Mouse (Mus musculus) heart, adult 8-10 months (tissue): ENCODE measurements around the gene St6galnac3. TPM values are rescaled to one million over a fixed set of nuclear protein-coding genes. Genes with fewer than 3 reads are reported as not detected.

Experiments used
- DNase-seq: peaks from one replicate; pipeline ENCODE4 v3.0.0; 2022; ENCODE audit warnings: low spot score
- total RNA-seq, 4 experiments: library from RNA; stranded (reverse); gene quantifications; 2 replicates each; pipeline ENCODE4 v1.2.4; 2022

Gene St6galnac3
- total RNA-seq, 4 experiments from 2014 or later, result 4.0 to 6.3 (median 5.7) TPM

DNA sequence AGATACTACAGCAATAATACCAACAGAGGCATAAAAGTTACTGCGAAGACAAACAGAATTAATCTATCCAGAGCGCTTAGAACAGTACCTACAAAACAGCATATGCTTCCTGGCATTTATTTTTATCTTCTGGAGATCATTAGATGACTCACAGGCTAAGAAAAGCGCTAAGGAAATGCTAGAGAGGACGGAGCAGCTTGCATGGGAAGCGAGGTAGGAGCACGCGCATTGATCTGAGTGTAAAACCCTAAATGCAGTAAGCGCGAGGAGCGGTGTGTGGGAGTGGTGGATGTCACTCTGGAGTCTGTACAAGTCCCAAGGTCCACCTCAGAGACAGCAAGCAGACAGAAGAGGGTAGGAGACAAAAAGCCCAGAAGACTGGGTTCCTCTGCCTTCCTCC lies 486.6 kb downstream of the St6galnac3 start:
- DNase-seq, result peak; percentile 37

DNA sequence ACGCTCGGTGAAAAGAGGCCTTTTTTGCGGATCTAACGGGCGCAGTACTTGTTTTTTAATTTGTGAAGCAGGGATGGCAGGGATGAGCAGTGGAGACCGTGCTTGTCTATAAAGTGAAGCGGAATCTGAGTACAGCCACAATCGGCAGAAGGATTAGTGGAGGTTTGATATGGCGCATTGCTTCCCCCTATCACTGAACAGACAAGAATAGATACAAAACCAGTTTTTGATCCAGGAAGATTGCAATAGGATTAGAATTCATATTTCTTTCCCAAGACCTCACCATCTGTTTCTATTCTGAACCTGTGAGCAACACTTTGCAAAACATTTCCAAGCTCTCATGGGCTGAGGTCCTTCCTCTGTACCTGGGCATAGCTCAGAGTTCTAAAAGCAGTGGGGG lies 488.7 kb downstream of the St6galnac3 start:
- no peak for DNase-seq

DNA sequence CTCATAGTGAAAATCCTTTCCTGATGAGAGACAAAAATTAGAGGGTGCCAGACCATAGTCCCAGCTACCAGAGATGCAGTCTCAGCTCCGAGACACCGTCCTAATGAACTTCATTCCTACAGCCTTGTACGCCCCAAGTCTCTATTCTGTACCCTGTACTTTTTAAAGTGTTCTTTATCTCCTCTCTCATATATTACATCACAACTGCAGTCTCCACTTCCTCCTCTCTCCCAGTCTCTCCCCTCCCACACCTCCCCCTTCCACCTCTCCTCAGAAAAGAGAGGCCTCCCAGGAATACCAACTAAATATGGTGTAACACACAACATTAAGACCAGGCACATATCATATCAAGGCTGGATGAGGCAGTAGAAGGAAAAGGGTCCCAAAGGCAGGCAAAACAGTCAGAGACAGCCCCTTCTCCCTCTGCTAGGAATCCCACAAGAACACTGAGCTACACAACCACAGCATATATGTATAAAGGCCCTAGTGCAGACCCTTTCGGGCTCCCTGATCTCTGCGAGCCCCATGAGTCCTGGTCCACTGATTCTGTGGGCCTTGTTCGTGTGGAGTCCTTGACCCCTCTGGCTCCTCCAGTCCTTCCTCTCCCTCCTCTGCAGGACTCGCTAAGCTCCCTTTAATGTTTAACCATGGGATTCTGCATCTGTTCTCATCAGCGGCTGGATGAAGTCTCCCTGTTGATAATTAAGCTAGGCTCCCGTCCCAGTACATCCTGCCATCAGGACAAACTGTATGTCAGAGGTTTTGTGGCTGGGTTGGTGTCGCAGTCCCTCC lies 502.2 kb downstream of the St6galnac3 start:
- no peak for DNase-seq

DNA sequence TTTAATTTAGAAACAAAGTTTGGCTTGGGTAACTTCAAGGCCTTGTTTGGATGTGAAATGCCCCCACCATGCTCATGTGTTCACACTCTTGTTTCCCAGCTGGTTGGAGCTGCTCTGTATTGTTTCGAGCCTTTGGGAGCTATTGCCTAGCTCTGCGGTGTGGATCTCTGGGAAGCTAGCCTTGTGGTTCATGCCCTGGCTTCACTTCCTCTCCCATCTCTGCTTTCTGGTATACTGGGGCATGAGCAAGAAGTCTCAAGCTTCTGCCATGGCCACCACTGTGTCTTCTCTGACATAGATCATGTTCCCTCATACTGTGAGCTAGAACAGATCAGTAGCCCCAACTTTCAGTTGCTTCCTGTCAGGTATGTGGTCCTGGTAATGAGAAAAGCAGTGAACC lies 505.6 kb downstream of the St6galnac3 start:
- no peak for DNase-seq

DNA sequence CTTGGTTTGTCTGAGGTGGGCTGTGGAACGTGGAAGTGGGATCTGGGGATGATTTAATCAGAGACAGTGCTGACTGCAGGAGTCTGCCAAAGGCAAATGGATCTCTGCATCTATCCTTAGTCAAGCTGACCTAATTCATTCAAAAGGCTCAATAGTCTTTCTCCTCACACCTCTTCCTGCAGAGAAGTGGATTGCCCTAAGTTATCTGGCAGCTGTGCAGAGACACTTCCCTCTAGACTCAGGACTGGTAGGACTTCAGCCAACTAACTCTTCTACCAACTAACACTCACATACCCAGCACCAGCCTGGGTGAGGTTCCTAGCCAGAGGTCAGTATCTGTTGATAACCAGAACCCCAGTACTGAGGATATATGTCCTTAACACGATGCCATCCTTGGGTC lies 516.8 kb downstream of the St6galnac3 start:
- peak; percentile 1 for DNase-seq

DNA sequence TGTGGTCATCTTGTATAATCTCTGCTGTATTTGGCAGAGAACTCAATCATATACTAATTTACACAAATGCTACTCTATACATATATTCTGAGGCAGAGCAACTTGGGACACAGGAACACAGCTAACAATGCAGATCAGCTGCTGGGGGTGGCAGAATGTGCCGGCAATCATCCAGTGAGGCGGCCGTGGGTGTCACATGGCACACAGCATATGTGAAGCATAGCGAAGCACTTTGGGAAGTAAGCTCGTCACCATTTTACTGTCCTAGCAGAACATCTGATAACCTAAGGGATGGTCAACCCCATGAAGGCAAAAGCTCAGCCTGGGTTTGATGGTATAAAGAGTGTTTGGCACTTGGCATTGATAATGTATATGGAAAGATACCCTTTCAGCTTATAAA lies 520.9 kb downstream of the St6galnac3 start:
- DNase-seq, result no peak

DNA sequence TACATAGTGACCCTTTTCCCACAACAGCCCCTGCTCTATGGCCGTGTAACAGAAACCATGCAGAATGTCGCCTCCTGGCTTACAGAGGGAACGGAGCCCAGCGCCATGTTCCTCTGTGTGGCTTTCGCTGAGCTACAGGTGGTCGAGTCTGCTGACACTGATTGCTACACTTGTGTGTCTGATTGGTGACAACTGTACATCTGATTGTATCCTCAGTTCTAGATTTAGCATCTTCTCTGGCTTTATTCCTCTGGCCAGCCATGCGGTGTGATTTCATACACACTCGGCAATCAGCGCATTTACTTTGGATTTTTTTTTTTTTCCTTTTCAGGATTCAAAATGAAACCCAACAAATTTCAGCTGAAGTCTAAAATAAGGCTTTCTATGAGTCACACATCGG lies 523.1 kb downstream of the St6galnac3 start:
- DNase-seq, result no peak

DNA sequence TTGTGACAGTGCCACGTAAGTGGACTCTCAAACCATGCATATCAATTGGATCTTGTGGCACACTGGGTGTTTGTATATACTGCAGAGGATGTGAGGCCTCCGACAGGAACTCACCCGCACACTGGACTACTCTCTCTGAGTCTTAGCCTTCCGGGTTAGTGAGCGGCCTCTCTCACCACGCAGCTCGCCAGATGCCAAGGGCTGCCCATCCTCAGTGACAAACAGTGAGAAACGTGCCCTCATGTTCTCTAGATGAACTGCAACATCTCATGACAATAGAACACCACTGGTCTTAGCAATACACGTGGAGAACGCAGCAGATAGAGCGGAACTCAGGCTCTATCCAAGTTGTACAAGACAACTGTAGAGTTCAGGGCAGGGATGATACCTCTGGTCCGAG lies 524.2 kb downstream of the St6galnac3 start:
- DNase-seq, result no peak

DNA sequence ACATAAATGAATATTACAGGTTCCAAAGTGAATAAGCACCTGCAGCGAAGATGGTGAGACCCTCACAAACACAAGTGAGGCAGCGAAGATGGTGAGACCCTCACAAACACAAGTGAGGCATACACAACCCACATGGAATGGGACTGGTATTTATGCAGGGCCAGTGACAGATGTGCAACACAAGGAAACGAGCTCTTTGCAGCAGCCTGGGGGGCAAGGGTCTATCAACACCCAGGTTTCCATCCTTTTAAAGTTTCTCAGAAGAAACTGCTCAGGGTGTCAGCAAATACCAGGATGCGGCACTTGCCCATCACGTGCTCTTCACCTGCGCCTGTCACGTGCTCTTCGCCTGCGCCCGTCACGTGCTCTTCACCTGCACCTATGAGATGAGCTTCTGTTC lies 524.9 kb downstream of the St6galnac3 start:
- no peak for DNase-seq

DNA sequence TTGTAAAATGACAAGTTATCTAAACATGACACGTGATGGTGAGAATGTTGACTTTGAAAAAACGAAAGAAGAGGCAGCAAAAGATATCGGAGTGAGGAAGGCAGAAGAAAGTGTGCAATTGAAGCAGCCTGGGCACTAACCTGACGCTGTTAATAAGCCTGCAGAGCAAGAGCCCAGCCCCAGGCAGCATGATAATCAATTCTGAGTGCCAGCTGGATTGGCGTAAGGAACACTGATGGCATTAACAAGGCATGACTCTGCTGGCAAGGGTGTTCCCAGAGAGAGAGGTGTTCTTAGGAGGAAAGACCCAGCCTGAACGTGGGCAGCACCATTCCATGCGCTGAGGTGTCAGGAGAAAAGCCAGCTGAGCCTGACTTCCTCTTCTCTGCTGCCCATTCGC lies 525.7 kb downstream of the St6galnac3 start:
- no peak for DNase-seq

DNA sequence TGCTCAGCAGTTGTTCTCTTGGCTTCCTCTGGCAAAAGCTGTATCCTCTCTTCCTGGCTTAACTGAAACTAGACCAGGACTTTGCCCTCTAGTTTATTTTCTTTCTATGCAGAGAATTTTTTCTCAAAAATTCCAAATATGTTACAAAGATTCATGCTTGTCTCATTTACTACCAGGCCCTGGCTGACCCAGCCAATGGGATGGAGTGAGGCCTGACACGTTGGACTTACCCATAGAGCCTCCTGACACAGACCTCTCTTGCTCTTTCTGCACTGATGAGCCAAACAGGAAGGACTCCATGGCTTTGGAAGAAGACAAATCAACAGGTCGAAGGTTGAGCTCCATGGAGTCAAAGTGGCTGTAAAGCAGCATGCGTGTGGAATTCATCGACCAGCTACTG lies 526.5 kb downstream of the St6galnac3 start:
- DNase-seq, result no peak

DNA sequence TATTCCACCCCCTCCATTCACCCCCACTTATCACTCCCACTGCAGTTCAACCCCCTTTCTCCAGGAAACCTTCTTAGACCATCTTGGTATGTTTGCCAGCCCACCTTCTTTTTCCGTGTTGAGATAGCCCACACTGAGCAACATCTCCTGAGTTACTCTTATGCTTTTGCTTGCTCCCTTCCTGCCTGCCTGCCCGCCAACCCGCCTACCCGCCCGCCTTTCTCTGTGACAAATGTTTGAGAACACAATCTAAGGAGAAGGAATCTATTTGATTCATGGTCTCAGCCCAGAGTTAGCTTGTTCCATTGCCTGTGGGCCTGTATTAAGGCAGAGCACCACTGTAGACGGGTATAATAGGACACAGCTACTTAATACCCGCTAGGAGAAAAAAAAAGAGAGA lies 531.9 kb downstream of the St6galnac3 start:
- no peak for DNase-seq

DNA sequence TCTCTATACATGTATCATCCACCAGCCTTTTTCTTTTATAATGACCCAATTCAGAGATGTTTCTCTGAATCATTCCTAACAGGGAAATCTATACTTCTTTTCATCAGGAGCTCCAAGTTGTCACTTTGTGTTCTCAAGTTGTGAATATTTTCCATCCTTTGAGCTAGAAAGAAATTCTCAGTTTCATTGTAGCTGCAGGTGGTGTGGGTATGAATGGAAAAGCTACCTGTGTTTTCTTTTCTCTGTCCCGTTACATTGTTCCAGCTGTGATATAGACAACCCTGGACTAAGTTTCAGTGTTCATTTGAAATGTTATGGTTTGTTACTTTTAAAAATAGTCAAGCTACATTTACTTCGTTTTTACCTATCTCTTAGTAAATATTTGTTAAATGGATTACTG lies 534.2 kb downstream of the St6galnac3 start:
- DNase-seq, result no peak

DNA sequence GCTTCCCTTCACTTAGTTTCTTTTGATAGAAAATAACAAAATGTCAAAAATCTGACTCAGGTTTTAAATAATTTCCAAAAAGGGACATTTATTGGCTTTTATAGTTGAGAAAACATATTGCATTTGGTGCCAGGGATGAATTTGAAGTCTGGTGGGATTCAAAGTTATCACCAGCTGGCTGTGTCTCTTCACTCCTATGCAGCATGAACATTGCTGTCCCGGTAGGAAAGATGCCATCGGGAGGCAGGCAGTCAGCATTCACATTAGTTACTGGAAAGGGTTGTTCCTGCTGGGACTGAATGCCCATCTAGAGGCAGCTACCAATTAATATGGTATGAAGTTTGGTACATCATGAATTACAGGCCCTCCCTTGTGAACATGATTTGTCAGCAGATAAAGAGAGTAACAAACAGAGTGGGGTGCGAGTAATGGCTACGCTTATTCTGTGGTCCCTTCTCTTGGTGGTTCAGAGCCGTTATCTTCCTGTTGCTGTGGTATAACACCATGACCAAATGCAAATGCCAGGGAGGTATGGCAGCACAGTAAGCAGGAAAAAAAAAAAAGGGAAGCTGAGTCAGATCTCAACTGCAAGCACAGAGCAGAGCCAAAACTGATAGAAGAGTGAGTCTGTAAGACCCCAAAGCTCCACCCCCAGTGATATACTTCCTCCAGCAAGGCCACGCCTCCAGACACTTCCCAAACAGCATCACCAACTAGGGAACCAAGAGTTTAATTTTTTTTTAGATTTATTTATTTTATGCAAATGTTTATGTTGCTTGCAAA lies 535.1 kb downstream of the St6galnac3 start:
- DNase-seq, result no peak

DNA sequence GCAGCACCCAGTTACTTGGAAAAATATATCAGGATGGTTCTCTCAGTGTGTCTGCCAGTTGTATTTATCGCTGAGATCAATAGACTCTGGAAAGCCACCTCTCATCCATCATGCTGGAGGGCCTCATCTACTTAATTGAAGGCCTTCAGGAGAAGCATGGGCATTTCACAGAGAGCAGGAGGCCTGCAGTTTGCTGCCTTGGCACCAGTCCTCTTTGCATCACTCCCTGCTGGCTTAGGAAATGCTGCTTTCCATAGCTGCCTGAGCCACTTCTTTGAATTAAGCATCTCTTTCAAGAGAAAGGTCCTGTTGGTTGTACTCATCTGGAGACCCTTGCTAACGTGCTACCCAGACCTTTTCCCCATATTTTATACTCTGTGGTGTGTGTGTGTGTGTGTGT lies 536.8 kb downstream of the St6galnac3 start:
- no peak for DNase-seq

DNA sequence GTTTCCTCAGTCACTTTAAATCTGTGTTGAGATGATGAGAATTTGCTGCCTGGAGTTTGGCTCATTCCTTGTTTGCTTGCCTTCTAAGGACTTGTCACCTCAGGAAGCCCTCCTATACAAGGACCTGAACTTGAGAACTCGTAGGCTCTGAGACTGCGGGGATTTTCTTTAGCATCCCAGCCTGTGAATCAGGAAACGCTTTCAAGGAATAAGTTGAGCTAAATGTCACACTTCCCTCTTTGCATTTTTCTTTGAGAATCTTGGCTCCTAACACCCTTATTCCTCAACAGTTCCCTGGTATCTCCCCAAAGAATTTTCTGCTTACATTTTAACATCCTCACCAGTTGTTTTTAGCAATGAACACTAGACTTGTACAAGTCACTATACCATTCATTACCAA lies 539.9 kb downstream of the St6galnac3 start:
- DNase-seq, result no peak

DNA sequence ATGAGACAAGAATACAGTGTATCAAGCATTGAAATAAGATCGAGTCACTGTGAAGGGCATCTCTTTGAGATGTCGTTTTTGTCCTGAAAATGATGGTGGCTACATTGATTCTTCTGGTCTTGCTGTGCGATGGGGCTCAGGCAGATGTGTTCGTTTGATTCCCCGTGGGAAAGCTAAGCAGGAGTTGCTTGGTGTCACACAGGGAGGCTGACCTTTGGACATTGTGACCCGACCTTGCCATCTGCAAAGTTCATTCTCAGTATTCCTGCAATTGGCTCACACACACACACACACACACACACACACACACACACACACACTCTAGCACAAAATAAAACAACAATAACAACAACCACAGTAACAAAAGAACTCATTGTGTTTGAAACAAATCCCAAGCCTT lies 543.7 kb downstream of the St6galnac3 start:
- no peak for DNase-seq

DNA sequence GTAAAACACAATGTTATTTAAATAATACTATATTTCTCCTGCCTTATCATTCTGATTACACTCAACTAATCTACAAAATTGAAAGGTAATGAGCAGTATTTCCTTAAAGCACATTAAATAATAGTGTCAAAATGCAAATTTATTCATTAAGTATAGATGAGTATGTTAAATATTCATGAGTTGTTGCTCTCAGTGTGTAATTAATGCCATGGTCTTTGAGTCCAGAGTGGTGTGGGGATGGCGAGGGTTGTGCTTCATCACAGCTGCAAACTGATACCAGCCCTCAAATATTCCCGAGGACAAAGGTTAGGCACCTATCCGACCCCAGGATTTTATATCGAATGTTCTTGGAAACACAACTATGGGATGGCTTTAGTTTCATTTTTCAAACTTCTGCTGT lies 548.2 kb downstream of the St6galnac3 start:
- DNase-seq, result no peak

DNA sequence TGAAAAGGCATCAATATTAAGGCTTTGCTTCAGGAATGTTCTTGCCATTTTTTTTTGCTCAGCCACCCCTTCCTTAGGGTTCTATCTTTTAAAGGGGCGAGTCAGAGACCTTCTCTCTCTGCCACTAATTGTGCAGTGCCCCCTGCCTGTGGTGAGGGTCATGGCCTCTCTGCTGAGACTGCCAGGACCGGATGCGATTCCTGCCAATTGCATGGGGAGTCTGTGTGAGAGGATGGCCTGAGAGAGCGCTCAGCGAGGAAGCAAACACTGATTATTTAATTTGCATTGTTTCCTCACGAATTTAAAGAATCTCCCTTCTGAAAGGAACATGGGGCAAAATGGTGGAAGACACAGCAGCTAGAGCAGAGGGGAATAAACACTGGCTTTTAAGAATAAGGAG lies 548.6 kb downstream of the St6galnac3 start:
- DNase-seq, result no peak

DNA sequence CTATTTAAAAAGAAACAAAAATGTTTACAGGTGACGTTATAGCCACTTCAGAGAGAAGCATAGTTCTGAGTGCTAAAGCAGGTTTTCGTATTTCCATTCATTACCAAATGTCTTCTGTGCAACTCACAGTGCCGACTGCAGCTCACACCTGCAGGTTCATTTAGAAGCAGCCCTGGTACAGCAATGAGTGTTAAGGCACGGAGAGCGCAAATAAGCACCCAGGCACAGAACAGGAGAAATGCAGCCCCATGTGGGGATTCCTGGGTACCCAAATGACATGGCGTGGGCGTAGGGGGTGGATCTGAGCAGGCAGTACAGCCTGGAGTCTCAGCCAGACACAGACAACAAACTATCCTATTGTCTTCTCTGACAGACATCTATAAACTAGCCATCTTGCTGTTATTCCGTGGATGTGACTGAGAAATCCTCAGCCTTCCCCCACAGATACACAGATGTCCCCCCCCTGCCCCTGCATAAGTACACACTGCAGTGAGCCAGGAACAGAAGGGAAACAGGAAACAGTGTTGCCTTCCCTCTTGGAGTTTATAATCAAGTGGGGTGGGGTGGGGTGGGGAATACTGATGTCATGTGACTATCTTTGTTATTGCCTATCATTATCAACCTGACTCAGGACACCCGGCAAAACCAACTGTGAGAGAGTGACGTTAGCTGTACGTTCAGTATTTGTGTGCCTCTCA lies 550.5 kb downstream of the St6galnac3 start:
- no peak for DNase-seq

DNA sequence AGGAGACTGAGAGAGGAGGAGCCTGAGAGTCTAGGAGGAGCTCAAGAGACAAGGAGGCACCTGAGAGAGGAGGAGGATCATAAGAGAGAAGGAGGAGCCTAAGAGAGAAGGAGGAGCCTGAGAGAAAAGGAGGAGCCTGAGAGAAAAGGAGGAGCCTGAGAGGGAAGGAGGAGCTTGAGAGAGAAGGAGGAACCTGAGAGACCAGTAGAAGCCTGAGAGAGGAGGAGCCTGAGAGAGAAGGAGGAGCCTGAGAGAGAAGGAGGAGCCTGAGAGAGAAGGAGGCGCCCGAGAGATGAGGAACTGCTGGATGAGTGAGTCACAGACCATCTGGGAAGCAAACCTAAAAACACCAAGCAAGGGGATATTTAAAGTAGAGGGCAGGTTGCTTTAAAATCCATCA lies 551.4 kb downstream of the St6galnac3 start:
- no peak for DNase-seq

DNA sequence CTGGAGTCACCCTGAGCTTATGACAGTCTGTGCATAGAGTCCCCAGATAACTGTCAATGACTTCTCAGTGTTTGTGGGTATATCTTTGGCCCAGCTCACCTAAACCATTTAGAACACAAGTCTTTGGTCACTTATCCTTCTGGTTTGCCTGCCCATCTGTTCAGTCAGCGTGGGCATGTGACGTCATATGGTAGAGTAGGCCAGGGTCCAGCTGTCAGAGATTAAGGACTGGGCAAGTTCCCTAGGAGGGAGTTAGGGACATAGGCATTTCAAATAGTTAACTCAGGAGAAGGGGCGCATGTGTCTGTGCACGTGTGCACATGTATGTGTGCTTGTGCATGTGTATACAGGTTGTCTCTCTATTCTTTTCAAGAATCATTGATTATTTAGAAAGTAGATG lies 554.8 kb downstream of the St6galnac3 start:
- DNase-seq, result no peak

DNA sequence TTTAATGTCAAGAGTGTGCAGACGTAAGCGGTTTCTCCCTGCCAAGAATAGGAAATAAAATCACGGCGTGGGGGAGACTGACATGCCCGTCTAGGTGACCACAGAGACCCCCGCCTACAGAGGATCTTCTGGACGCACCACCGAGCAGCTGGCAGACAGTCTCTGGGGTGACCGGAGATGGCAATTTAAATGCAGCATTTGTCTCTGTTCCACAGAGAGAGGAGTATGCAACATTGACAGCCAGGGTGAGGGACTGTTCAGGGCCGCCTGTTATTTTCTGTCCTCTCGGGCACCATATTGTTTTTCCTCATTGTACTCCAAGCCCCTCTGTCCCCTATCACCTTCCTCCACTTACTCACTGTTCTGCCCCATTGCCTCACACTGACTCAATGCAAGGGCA lies 555.2 kb downstream of the St6galnac3 start:
- DNase-seq, result no peak
